Mouse (Mus musculus) midbrain, embryonic 11.5 days (tissue): ENCODE measurements around the gene Ttll4. TPM values are rescaled to one million over a fixed set of nuclear protein-coding genes. Genes with fewer than 3 reads are reported as not detected.

Experiments
- ATAC-seq: fragments of 200-750 bp; cut with Nextera tagmentation; 2 replicates; pipeline ENCODE4 v1.8.0; 2017; ENCODE audit warnings: moderate TSS enrichment, moderate library complexity; ENCODE audit not compliant: low FRiP score
- DNase-seq: peaks from one replicate; pipeline ENCODE4 v3.0.0; 2015; ENCODE audit warnings: low spot score; ENCODE audit errors: missing footprints
- H3K27ac ChIP-seq: fragments of 300-500 bp; sonication (generic); 2 replicates; pipeline ENCODE4 v1.5.1; 2014; ENCODE audit warnings: low read depth, low read length
- H3K27me3 ChIP-seq: fragments of 300-500 bp; sonication (generic); 2 replicates; pipeline ENCODE4 v1.6.1; 2014; ENCODE audit warnings: mild to moderate bottlenecking, low read length, moderate library complexity, mixed read lengths; ENCODE audit not compliant: control insufficient read depth, insufficient read depth
- H3K36me3 ChIP-seq: fragments of 300-500 bp; sonication (generic); 2 replicates; pipeline ENCODE4 v1.6.1; 2014; ENCODE audit warnings: mild to moderate bottlenecking, low read length, moderate library complexity, mixed read lengths; ENCODE audit not compliant: control insufficient read depth, insufficient read depth
- H3K4me1 ChIP-seq: fragments of 300-500 bp; sonication (generic); 2 replicates; pipeline ENCODE4 v1.6.1; 2014; ENCODE audit warnings: low read length; ENCODE audit not compliant: control insufficient read depth, insufficient read depth
- H3K4me2 ChIP-seq: fragments of 300-500 bp; sonication (generic); 2 replicates; pipeline ENCODE4 v1.6.1; 2014; ENCODE audit warnings: mild to moderate bottlenecking, moderate library complexity
- H3K4me3 ChIP-seq: fragments of 300-500 bp; sonication (generic); 2 replicates; pipeline ENCODE4 v1.5.1; 2014; ENCODE audit warnings: low read depth, low read length
- H3K9ac ChIP-seq: fragments of 300-500 bp; sonication (generic); 2 replicates; pipeline ENCODE4 v1.6.1; 2014; ENCODE audit warnings: low read length
- H3K9me3 ChIP-seq: fragments of 300-500 bp; sonication (generic); 2 replicates; pipeline ENCODE4 v1.6.1; 2016; ENCODE audit warnings: low read length; ENCODE audit not compliant: control insufficient read depth
- WGBS: fragments of 180-500 bp; shearing (Covaris S2); extraction: QIAGEN DNeasy Blood & Tissue Kit; methylation state at CpG from one replicate; pipeline ENCODE4 v1.1.7; 2014; 5-methylcytosine and 5-hydroxymethylcytosine counted together
- polyA plus RNA-seq: library from polyadenylated mRNA; unstranded; fragments of >200 nt; fragmentation: Nextera tagmentation; extraction: Ambion mirVana; gene quantifications from 2 replicates; pipeline ENCODE4 v1.2.1, GENCODE M21; 2014

Gene Ttll4
- polyA plus RNA-seq, 1 experiment from 2014 or later: 41.8 TPM

- Histone ChIP-seq H3K4me1 (no peaks in the 10 kb centered on the region), H3K4me3 (no peak overlapping the region), H3K4me2 (no peak overlapping the region), H3K27ac (no peak overlapping the region), H3K9ac (no peak overlapping the region), H3K9me3 (no peaks in the 10 kb centered on the region), H3K36me3 (no peaks in the 10 kb centered on the region), H3K27me3 (peaks cover 2% of the 10 kb centered on the region; the same call in 1 of the 2 replicates)
- ATAC-seq: no peak
- DNase-seq: no peak
- 88% methylated on average over 8 of the region's 8 CpGs for WGBS
Observed at GRCm38 (mm10) chr1:74752150-74752549, 90.6 kb downstream of the Ttll4 start.

GRCm38 (mm10) chr1:74752833-74753232, 91.3 kb downstream of the Ttll4 start:
- no peak overlapping the region for H3K4me3 ChIP-seq
- DNase-seq (no peak), ATAC-seq (no peak)
- no peak overlapping the region for H3K9ac ChIP-seq
- H3K4me1 ChIP-seq: no peaks in the 10 kb centered on the region
- no peak overlapping the region for H3K4me2 ChIP-seq
- no peak overlapping the region for H3K27ac ChIP-seq
- WGBS: 94% methylated on average over 3 of the region's 3 CpGs
- H3K27me3 ChIP-seq: no peaks in the 10 kb centered on the region; the same call in 1 of the 2 replicates
- no peaks in the 10 kb centered on the region for H3K36me3 ChIP-seq
- no peaks in the 10 kb centered on the region for H3K9me3 ChIP-seq

Other genes starting within 250 kb of the Ttll4 start
- 100.0 and 107 TPM in 2 replicates for gene Cnot9, start 155.7 kb upstream of the Ttll4 start, polyA plus RNA-seq
- 1.2 and 1.4 TPM in 2 replicates for gene Plcd4, start 118.9 kb upstream of the Ttll4 start, polyA plus RNA-seq
- gene Usp37, start 117.5 kb upstream of the Ttll4 start, polyA plus RNA-seq: 46.9 and 52.3 TPM in 2 replicates
- gene Zfp142, start 73.5 kb upstream of the Ttll4 start, polyA plus RNA-seq: 6.9 and 8.3 TPM in 2 replicates
- 16.9 and 22.0 TPM in 2 replicates for gene Bcs1l, start 73.5 kb upstream of the Ttll4 start, polyA plus RNA-seq
- 9.0 and 11.4 TPM in 2 replicates for gene Rnf25, start 60.3 kb upstream of the Ttll4 start, polyA plus RNA-seq
- gene Stk36, start 60.3 kb upstream of the Ttll4 start, polyA plus RNA-seq: 16.1 and 18.5 TPM in 2 replicates
- gene Cyp27a1, start 51.8 kb downstream of the Ttll4 start, polyA plus RNA-seq: 6.7 and 7.1 TPM in 2 replicates
- gene Prkag3, start 87.5 kb downstream of the Ttll4 start, polyA plus RNA-seq: not detected in 2 replicates
- gene Wnt6, start 110.1 kb downstream of the Ttll4 start, polyA plus RNA-seq: 3.3 and 3.4 TPM in 2 replicates
- 1.4 and 2.3 TPM in 2 replicates for gene Wnt10a, start 129.8 kb downstream of the Ttll4 start, polyA plus RNA-seq
- gene Cdk5r2, start 193.2 kb downstream of the Ttll4 start, polyA plus RNA-seq: 5.7 and 5.8 TPM in 2 replicates
- 0.41 and 0.69 TPM in 2 replicates for gene Fev, start 223.7 kb downstream of the Ttll4 start, polyA plus RNA-seq
- 0.19 TPM in 1 of 2 replicates, not detected in the other for gene Cryba2, start 231.4 kb downstream of the Ttll4 start, polyA plus RNA-seq